Mouse (Mus musculus): ENCODE data around the gene Stac3.

GRCm38 (mm10) chr10:127479131-127479530, 22.4 kb upstream of the Stac3 start:
- TF ChIP-seq CTCF (IDR thresholded peaks at IDR 0.05; ENCODE audit: borderline replicate concordance, control insufficient read depth, extremely low read depth, insufficient read depth, low read length, poor library complexity), result no peak
- TF ChIP-seq POLR2A (IDR thresholded peaks at IDR 0.05; ENCODE audit: control insufficient read depth, extremely low read depth, insufficient read depth, low read length, poor library complexity), result no peak
